In the genomic region with DNA sequence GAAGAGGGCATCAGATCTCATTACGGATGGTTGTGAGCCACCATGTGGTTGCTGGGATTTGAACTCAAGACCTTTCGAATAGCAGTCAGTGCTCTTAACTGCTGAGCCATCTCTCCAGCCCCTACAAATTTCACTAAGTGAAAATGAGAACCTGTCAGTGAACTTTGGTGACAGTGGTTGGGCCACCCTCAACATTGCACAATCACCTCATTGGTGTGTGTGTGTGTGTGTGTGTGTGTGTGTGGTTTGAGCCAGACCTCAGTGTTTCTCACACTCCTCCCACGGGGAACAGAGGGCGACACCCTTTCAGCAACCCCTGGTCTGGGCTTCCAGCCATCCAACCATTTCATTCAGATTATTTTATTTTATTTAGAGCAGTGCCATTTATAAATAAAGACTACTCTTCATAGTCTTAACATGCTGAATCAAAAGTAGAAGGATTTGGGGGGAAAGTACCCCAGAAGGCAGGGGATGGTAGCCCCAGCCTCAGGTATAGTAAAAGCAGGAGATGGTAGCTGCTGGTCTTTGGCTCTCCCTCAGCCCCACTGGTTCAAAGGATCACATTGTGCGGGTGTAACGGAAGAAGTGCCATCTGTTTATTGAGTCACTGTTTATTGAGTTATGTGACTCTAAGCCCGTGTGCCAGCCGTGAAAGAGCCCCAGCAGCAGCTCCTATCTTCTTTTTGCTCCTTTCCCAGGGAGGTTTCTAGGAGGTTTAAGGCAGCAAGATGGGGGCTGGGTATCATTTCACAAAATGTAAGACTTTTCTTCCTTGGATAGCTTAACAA, we compare ENCODE assay signal across 9 mouse cellular contexts. TPM values are rescaled to one million over a fixed set of nuclear protein-coding genes. Genes with fewer than 3 reads are reported as not detected.
DNase-seq lines count a peak whose midpoint lies in the region; ATAC-seq lines count a peak whose summit lies in the region.
"Had no signal": no experiment of that assay in that cellular context is flagged by ENCODE, and none has a peak within 500 bp of the region (broad histone marks: within the 10 kb centered on the region; RNA-seq: fewer than 3 reads in every experiment).

No protein-coding gene starts in this region.

- no peak overlapping the region for H3K4me2 ChIP-seq in hindbrain, embryonic 16.5 days (ENCODE audit: low read length)
- no peak overlapping the region for H3K4me2 ChIP-seq in hindbrain, embryonic 13.5 days

- no peak overlapping the region for H3K4me3 ChIP-seq in hindbrain, embryonic 16.5 days (ENCODE audit: low read length)
- no peak overlapping the region for H3K4me3 ChIP-seq in hindbrain, embryonic 13.5 days
- H3K4me3 ChIP-seq: heart, adult 2 months had no signal

- H3K9ac ChIP-seq in hindbrain, embryonic 16.5 days (ENCODE audit: low read depth, low read length): no peak overlapping the region
- H3K9ac ChIP-seq in hindbrain, embryonic 13.5 days: no peak overlapping the region

- DNase-seq in MN1 (ENCODE audit: low spot score): peak; percentile 76
- DNase-seq in cerebellum, postnatal 14 days: peak; percentile 40 to 48
- DNase-seq in lung, postnatal 10 days: peak; percentile 77
- DNase-seq in frontal cortex, postnatal 10 days (ENCODE audit: low spot score in 2 of 2): no peak
- DNase-seq in heart, postnatal 25 days (ENCODE audit: low spot score): no peak

- H3K27me3 ChIP-seq in hindbrain, embryonic 16.5 days (replicated peaks; ENCODE audit: control insufficient read depth, insufficient read depth, low read length): no peaks in the 10 kb centered on the region
- no peaks in the 10 kb centered on the region for H3K27me3 ChIP-seq in hindbrain, embryonic 13.5 days

- 67% methylated on average over 8 of the region's 8 CpGs for WGBS in hindbrain, embryonic 16.5 days
- WGBS in hindbrain, embryonic 13.5 days: 66% methylated on average over 8 of the region's 8 CpGs

- no peaks in the 10 kb centered on the region for H3K9me3 ChIP-seq in hindbrain, embryonic 16.5 days (ENCODE audit: control insufficient read depth, low read length)
- no peaks in the 10 kb centered on the region for H3K9me3 ChIP-seq in hindbrain, embryonic 13.5 days

- no peaks in the 10 kb centered on the region; the same call in 1 of the 2 replicates for H3K4me1 ChIP-seq in hindbrain, embryonic 16.5 days (ENCODE audit: control insufficient read depth, insufficient read depth, low read depth, low read length)
- H3K4me1 ChIP-seq in hindbrain, embryonic 13.5 days (replicated peaks): peaks cover 4% of the 10 kb centered on the region; the same call in 1 of the 2 replicates

- intact Hi-C loops in heart, postnatal 25 days (cut with DNase I): no loop called here

- H3K27ac ChIP-seq in hindbrain, embryonic 16.5 days (ENCODE audit: low read depth, low read length): 0 out of 2 replicates have a peak overlapping the region, but pooled peaks have one; percentile 31
- no peak overlapping the region for H3K27ac ChIP-seq in hindbrain, embryonic 13.5 days
- H3K27ac ChIP-seq: heart, adult 2 months had no signal

- no peak for ATAC-seq in hindbrain, embryonic 16.5 days
- ATAC-seq in hindbrain, embryonic 13.5 days (ENCODE audit: low FRiP score): no peak

- H3K36me3 ChIP-seq in hindbrain, embryonic 16.5 days (ENCODE audit: control insufficient read depth, insufficient read depth, low read length): no peaks in the 10 kb centered on the region
- H3K36me3 ChIP-seq in hindbrain, embryonic 13.5 days: 0 out of 2 replicates have a peak, but pooled peaks cover 5% of the 10 kb centered on the region

RNA-seq across cellular contexts. Expression of gene Gm9999, which starts 2.5 kb away (rescaled TPM):
- not detected in 2 replicates for polyA plus RNA-seq in hindbrain, embryonic 16.5 days (2015; fragmentation: Nextera tagmentation; extraction: Ambion mirVana)
- not detected in 2 replicates for polyA plus RNA-seq in hindbrain, embryonic 13.5 days (2015; fragmentation: Nextera tagmentation; extraction: Ambion mirVana)
- not detected for total RNA-seq in heart, postnatal 25 days (2021)
- total RNA-seq: heart, adult 2 months; layer of hippocampus, postnatal 14 days had no signal
- polyA plus RNA-seq: heart, adult 2 months had no signal

RNA-seq across cellular contexts. Expression of gene Spty2d1, which starts 22.3 kb away (rescaled TPM):
- 7.4 and 8.0 TPM in 2 replicates for polyA plus RNA-seq in hindbrain, embryonic 16.5 days (2015; fragmentation: Nextera tagmentation; extraction: Ambion mirVana)
- polyA plus RNA-seq in hindbrain, embryonic 13.5 days (2015; fragmentation: Nextera tagmentation; extraction: Ambion mirVana): 8.9 and 9.8 TPM in 2 replicates
- 1 to 10 TPM; 7.3 to 7.9 TPM for total RNA-seq in heart, postnatal 25 days (2021)

RNA-seq across cellular contexts. Expression of gene Uevld, which starts 27.6 kb away (rescaled TPM):
- 4.7 and 5.0 TPM in 2 replicates for polyA plus RNA-seq in hindbrain, embryonic 16.5 days (2015; fragmentation: Nextera tagmentation; extraction: Ambion mirVana)
- polyA plus RNA-seq in hindbrain, embryonic 13.5 days (2015; fragmentation: Nextera tagmentation; extraction: Ambion mirVana): 5.0 and 5.9 TPM in 2 replicates
- 10 to 100 TPM in 1 of 2 experiments, 1 to 10 TPM in 1; 8.2 to 10.8 TPM for total RNA-seq in heart, postnatal 25 days (2021)

Comparison
In these comparisons a context has a peak if more than half of its experiments do, and no peak if none do; other contexts are left out.
1. DNase-seq: peak in MN1 (single experiment), cerebellum, postnatal 14 days (2 of 2) and lung, postnatal 10 days (single experiment); none in frontal cortex, postnatal 10 days (0 of 2) and heart, postnatal 25 days (single experiment).